Comparison of ENCODE assay signal across 22 mouse cellular contexts in genomic region chr1:165199639-165200038, GRCm38 (mm10). TPM values are rescaled to one million over a fixed set of nuclear protein-coding genes. Genes with fewer than 3 reads are reported as not detected.
DNase-seq lines count a peak whose midpoint lies in the region; ATAC-seq and TF ChIP-seq lines count a peak whose summit lies in the region.
"Had no signal": no experiment of that assay in that cellular context is flagged by ENCODE, and none has a peak within 500 bp of the region (broad histone marks: within the 10 kb centered on the region; RNA-seq: fewer than 3 reads in every experiment).

No protein-coding gene starts in this region.

- no peak overlapping the region for H3K4me2 ChIP-seq in kidney, embryonic 15.5 days
- no peak overlapping the region for H3K4me2 ChIP-seq in lung, postnatal 0 days (replicated peaks; ENCODE audit: low read depth, low read length)
- H3K4me2 ChIP-seq: forebrain, embryonic 13.5 days; heart, embryonic 12.5 days had no signal

- H3K36me3 ChIP-seq in kidney, embryonic 15.5 days, result no peaks in the 10 kb centered on the region
- H3K36me3 ChIP-seq in lung, postnatal 0 days (ENCODE audit: insufficient read depth, low read length), result no peaks in the 10 kb centered on the region
- H3K36me3 ChIP-seq: embryonic facial prominence, embryonic 10.5 days; heart, embryonic 12.5 days had no signal

- WGBS in kidney, embryonic 15.5 days, result 73% methylated on average over 3 of the region's 3 CpGs
- WGBS in lung, postnatal 0 days, result 61% methylated on average over 3 of the region's 3 CpGs

- ATAC-seq in kidney, embryonic 15.5 days (replicated peaks; ENCODE audit: low FRiP score), result no peak
- ATAC-seq in lung, postnatal 0 days, result peak; percentile 39
- ATAC-seq: activated CD4-positive, CD25-positive, alpha-beta regulatory T cell, adult 4 months; forebrain, embryonic 13.5 days; forebrain, postnatal 0 days; Patski had no signal

- peak; percentile 60 for DNase-seq in kidney, adult 9 months
- DNase-seq in kidney, postnatal 25 days, result no peak
- DNase-seq in kidney, postnatal 36 days, result peak; percentile 42 to 55
- no peak for DNase-seq in lung, postnatal 0 days (ENCODE audit: low spot score)
- DNase-seq in lung, postnatal 36 days, result no peak
- DNase-seq: adrenal gland, adult 2 months; adrenal gland, postnatal 25 days; cerebellum, adult 18-20 months; cerebellum, adult 9-11 months; cerebellum, postnatal 36 days; forebrain, postnatal 0 days; gastrocnemius, postnatal 14 days; heart, adult 2 months; heart, postnatal 36 days had no signal

- peaks cover 10% of the 10 kb centered on the region for H3K4me1 ChIP-seq in kidney, embryonic 15.5 days
- H3K4me1 ChIP-seq in lung, postnatal 0 days (ENCODE audit: insufficient read depth, low read depth, low read length), result 0 out of 2 replicates have a peak, but pooled peaks cover 5% of the 10 kb centered on the region

- no peak overlapping the region for H3K4me3 ChIP-seq in kidney, embryonic 15.5 days (replicated peaks)
- H3K4me3 ChIP-seq in lung, postnatal 0 days (ENCODE audit: low read depth, low read length), result no peak overlapping the region
- H3K4me3 ChIP-seq: embryonic facial prominence, embryonic 10.5 days; forebrain, embryonic 13.5 days; heart, adult 2 months; heart, embryonic 12.5 days had no signal

- H3K27me3 ChIP-seq in kidney, embryonic 15.5 days, result no peaks in the 10 kb centered on the region
- H3K27me3 ChIP-seq in lung, postnatal 0 days (replicated peaks; ENCODE audit: insufficient read depth, low read length), result no peaks in the 10 kb centered on the region
- H3K27me3 ChIP-seq: CH12.LX; forebrain, embryonic 13.5 days; heart, embryonic 12.5 days; Patski had no signal

- TF ChIP-seq EP300 in lung, postnatal 0 days (IDR thresholded peaks at IDR 0.05), result 0 out of 2 replicates have a peak, but pooled peaks have one; percentile 10

- no peaks in the 10 kb centered on the region for H3K9me3 ChIP-seq in kidney, embryonic 15.5 days (replicated peaks)
- no peaks in the 10 kb centered on the region for H3K9me3 ChIP-seq in lung, postnatal 0 days (ENCODE audit: low read length)
- H3K9me3 ChIP-seq: embryonic facial prominence, embryonic 10.5 days; forebrain, embryonic 13.5 days; heart, embryonic 12.5 days had no signal

- H3K9ac ChIP-seq in kidney, embryonic 15.5 days, result no peak overlapping the region
- H3K9ac ChIP-seq in lung, postnatal 0 days (replicated peaks; ENCODE audit: low read depth), result no peak overlapping the region
- H3K9ac ChIP-seq: forebrain, embryonic 13.5 days; forebrain, postnatal 0 days; heart, embryonic 12.5 days had no signal

- H3K27ac ChIP-seq in kidney, embryonic 15.5 days, result no peak overlapping the region
- no peak overlapping the region for H3K27ac ChIP-seq in lung, postnatal 0 days (ENCODE audit: low read length)
- H3K27ac ChIP-seq: embryonic facial prominence, embryonic 10.5 days; forebrain, embryonic 13.5 days; heart, adult 2 months had no signal

- TF ChIP-seq CTCF in lung, postnatal 0 days (IDR thresholded peaks at IDR 0.05), result no peak

RNA-seq across cellular contexts. Expression of gene Sft2d2, which starts 5.4 kb away (rescaled TPM):
- 22.8 and 23.5 TPM in 2 replicates for polyA plus RNA-seq in kidney, embryonic 15.5 days (2015; fragmentation: Nextera tagmentation; extraction: Ambion mirVana)
- 19.3 and 20.3 TPM in 2 replicates for polyA plus RNA-seq in lung, postnatal 0 days (2015; fragmentation: Nextera tagmentation; extraction: Ambion mirVana)

RNA-seq across cellular contexts. Expression of gene Tiprl, which starts 37.2 kb away (rescaled TPM):
- 99.3 and 104 TPM in 2 replicates for polyA plus RNA-seq in kidney, embryonic 15.5 days (2015; fragmentation: Nextera tagmentation; extraction: Ambion mirVana)
- polyA plus RNA-seq in lung, postnatal 0 days (2015; fragmentation: Nextera tagmentation; extraction: Ambion mirVana), result 70.3 and 73.6 TPM in 2 replicates

RNA-seq across cellular contexts. Expression of gene Tbx19, which starts 39.1 kb away (rescaled TPM):
- 0.10 and 0.23 TPM in 2 replicates for polyA plus RNA-seq in kidney, embryonic 15.5 days (2015; fragmentation: Nextera tagmentation; extraction: Ambion mirVana)
- not detected in 2 replicates for polyA plus RNA-seq in lung, postnatal 0 days (2015; fragmentation: Nextera tagmentation; extraction: Ambion mirVana)
- polyA plus RNA-seq: activated CD4-positive, CD25-positive, alpha-beta regulatory T cell, adult 4 months; adrenal gland, adult 2 months; embryonic facial prominence, embryonic 10.5 days; forebrain, postnatal 0 days; heart, adult 2 months; heart, embryonic 12.5 days; hindbrain, embryonic 11.5 days; Patski had no signal

Comparison
In these comparisons a context has a peak if more than half of its experiments do, and no peak if none do; other contexts are left out.
1. DNase-seq: peak in kidney, adult 9 months (single experiment) and kidney, postnatal 36 days (2 of 2); none in kidney, postnatal 25 days (0 of 2), lung, postnatal 0 days (single experiment) and lung, postnatal 36 days (single experiment).